Mouse (Mus musculus): ENCODE measurements around the gene Col4a2. TPM values are rescaled to one million over a fixed set of nuclear protein-coding genes. Genes with fewer than 3 reads are reported as not detected.

Col4a2 gene
- total RNA-seq, 2 experiments from 2014 or later = 340 to 382 TPM

- DNase-seq = no peak
These were observed 72.2 kb downstream of the Col4a2 start for GRCm38 (mm10) chr8:11384841-11385240.

GRCm38 (mm10) chr8:11385272-11385905 is 72.8 kb downstream of the Col4a2 start:
- no peak for DNase-seq

- no peak for DNase-seq
These were observed 74.7 kb downstream of the Col4a2 start for GRCm38 (mm10) chr8:11387282-11387681.

- no peak for DNase-seq
These were observed 76.9 kb downstream of the Col4a2 start for GRCm38 (mm10) chr8:11389275-11390050.

GRCm38 (mm10) chr8:11392739-11393138 is 80.1 kb downstream of the Col4a2 start:
- DNase-seq = peak; percentile 76

GRCm38 (mm10) chr8:11393161-11393560 is 80.6 kb downstream of the Col4a2 start:
- peak; percentile 40 for DNase-seq

- DNase-seq = no peak
These were observed 81.0 kb downstream of the Col4a2 start for GRCm38 (mm10) chr8:11393607-11394006.

GRCm38 (mm10) chr8:11394773-11395172 is 82.2 kb downstream of the Col4a2 start:
- DNase-seq = no peak

GRCm38 (mm10) chr8:11395601-11396000 is 83.0 kb downstream of the Col4a2 start:
- no peak for DNase-seq

- no peak for DNase-seq
These were observed 83.5 kb downstream of the Col4a2 start for GRCm38 (mm10) chr8:11396111-11396510.

- no peak for DNase-seq
These were observed 84.5 kb downstream of the Col4a2 start for GRCm38 (mm10) chr8:11397126-11397525.

GRCm38 (mm10) chr8:11399706-11400105 is 87.1 kb downstream of the Col4a2 start:
- DNase-seq = no peak

GRCm38 (mm10) chr8:11400244-11400643 is 87.6 kb downstream of the Col4a2 start:
- no peak for DNase-seq

- DNase-seq = no peak
These were observed 88.6 kb downstream of the Col4a2 start for GRCm38 (mm10) chr8:11401183-11401582.

GRCm38 (mm10) chr8:11402220-11402619 is 89.6 kb downstream of the Col4a2 start:
- DNase-seq = no peak

GRCm38 (mm10) chr8:11403813-11404212 is 91.2 kb downstream of the Col4a2 start:
- no peak for DNase-seq

- no peak for DNase-seq
These were observed 92.0 kb downstream of the Col4a2 start for GRCm38 (mm10) chr8:11404614-11405013.

- peak; percentile 68 for DNase-seq
These were observed 93.3 kb downstream of the Col4a2 start for GRCm38 (mm10) chr8:11405722-11406481.

- DNase-seq = no peak
These were observed 99.0 kb downstream of the Col4a2 start for GRCm38 (mm10) chr8:11411504-11412124.

- DNase-seq = no peak
These were observed 99.8 kb downstream of the Col4a2 start for GRCm38 (mm10) chr8:11412450-11412849.

GRCm38 (mm10) chr8:11414304-11414703 is 101.7 kb downstream of the Col4a2 start:
- no peak for DNase-seq

GRCm38 (mm10) chr8:11415089-11415488 is 102.5 kb downstream of the Col4a2 start:
- DNase-seq = no peak

- DNase-seq = no peak
These were observed 105.2 kb downstream of the Col4a2 start for GRCm38 (mm10) chr8:11417762-11418161.

All from gastrocnemius, postnatal 10 days (tissue).